Mouse (Mus musculus) neutrophil, adult 59 days (primary cell): ENCODE measurements around the gene Rnf187. TPM values are rescaled to one million over a fixed set of nuclear protein-coding genes. Genes with fewer than 3 reads are reported as not detected.

Source experiments
- total RNA-seq, 2 experiments: library from RNA; stranded (reverse); gene quantifications; 1 replicate in 1 of 2; 2 replicates in 1 of 2; pipeline ENCODE4 v1.2.4; 2023

Gene Rnf187
- total RNA-seq, result 10 to 100 TPM; 48.0 to 49.7 TPM

GRCm38 (mm10) chr11:58938322-58939087, at the start of gene Rnf187:
Gene Rnf187, minus strand, starts transcription at chr11:58938916.

DNA sequence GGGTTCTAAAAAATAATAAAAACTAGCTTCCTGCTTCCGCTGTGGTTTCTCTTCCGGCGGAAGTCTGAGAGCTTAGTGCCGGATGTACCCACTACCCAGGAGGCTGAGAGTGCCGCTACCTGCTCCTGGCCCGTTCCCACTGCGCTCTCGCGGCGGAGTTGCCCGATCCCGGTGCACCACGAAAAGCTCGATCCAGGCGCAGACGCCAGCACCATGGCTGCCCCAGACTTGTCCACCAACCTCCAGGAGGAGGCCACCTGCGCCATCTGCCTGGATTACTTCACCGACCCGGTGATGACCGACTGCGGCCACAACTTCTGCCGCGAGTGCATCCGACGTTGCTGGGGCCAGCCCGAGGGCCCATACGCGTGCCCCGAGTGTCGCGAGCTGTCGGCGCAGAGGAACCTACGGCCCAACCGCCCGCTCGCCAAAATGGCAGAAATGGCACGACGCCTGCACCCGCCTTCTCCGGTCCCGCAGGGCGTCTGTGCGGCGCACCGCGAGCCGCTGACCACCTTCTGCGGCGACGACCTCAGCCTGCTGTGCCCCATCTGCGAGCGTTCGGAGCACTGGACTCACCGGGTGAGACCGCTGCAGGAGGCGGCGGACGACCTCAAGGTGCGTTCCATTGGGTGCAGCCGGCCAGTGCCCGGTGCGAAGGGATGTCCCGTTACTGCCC, 39.5 kb upstream of the Rnf187 start, which contains the start of gene Trim11:
Trim11 (plus strand) TSS at position 67 of the 679 bp plus-strand sequence.

GRCm38 (mm10) chr11:58954420-58955142, 15.9 kb upstream of the Rnf187 start, which contains the start of the genes Hist3h2a and Trim17:
Gene Hist3h2a, plus strand, starts transcription at chr11:58954685.
Gene Trim17, plus strand, starts transcription at chr11:58954685.

DNA sequence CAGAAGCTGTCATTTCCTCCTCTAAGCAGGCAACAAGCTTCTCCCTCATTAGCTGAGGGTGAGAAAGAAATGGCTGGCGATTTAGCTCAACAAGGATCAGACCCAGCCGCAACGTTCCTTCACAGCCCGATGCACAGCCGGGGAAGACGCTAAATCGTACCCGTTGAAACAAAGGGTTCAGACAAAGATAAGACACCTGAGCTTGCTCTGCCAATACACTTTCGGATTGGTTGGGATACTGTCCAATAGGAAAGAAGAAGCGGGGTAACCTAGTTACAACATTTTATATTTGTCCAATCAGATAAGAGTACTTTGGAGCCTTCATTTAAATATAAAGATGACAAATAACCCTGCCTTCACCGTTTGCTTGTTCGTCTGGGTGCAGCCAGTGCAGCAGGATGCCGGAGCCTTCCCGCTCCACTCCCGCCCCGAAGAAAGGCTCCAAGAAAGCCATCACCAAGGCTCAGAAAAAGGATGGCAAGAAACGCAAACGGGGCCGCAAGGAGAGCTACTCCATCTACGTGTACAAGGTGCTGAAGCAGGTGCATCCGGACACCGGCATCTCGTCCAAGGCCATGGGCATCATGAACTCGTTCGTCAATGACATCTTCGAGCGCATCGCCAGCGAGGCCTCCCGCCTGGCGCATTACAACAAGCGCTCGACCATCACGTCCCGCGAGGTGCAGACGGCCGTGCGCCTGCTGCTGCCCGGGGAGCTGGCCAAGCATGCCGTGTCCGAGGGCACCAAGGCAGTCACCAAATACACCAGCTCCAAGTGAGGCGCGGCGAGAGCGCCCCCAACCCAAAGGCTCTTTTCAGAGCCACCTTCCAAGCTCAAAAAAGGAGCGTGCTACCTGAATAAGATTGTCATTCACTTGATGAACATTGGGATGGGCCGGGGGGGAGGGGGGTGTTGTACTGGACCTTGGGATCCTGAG, 10.1 kb upstream of the Rnf187 start, which contains the start of gene Hist3h2ba:
Hist3h2ba (plus strand) TSS at position 379 of the 938 bp plus-strand sequence.

DNA sequence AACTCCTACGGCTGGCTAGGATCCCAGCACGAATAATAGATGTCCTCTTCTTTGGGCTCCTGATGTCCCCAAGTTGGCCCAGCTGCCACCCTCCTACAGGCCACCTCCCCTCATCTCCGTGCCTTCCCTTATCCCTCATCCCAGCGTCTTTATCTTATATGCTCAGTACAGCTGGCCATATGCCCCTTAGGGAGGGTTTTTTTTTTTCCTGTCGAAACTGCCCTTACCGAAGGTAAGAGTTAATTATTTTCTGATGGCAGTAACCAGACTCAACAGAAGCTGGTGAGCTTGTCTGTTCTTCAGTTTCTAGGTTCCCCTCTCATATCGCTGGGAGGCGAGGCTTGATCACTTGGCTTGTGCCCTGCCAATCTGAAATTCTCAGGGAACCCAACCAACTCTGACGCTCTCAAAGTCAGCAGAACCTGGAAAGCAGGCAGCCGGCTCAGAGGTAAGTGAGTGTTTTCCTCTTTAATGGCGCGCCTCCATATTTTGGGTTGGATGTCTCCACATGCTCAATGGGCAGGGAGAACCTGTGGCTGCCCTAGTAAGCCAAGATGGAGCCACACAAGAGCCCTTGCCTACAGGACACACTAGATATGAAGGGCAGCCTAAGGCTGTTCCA, 20.9 kb downstream of the Rnf187 start, which contains the start of gene Btnl10:
Btnl10 (plus strand) TSS at position 164 of the 622 bp plus-strand sequence.

GRCm38 (mm10) chr11:58903511-58904409, 35.0 kb downstream of the Rnf187 start, which contains the start of gene Zfp39:
Gene Zfp39, minus strand, starts transcription at chr11:58904225.

Other genes starting within 250 kb of the Rnf187 start
- gene Olfr319, start 239.8 kb downstream of the Rnf187 start, total RNA-seq, result not detected
- gene Olfr318, start 214.9 kb downstream of the Rnf187 start, total RNA-seq, result under 1 TPM; 0.11 to 0.18 TPM
- gene Olfr317, start 199.7 kb downstream of the Rnf187 start, total RNA-seq, result not detected
- gene Olfr316, start 186.2 kb downstream of the Rnf187 start, total RNA-seq, result not detected
- not detected for gene Olfr315, start 165.7 kb downstream of the Rnf187 start, total RNA-seq
- gene Olfr314, start 156.0 kb downstream of the Rnf187 start, total RNA-seq, result not detected
- not detected for gene Fam183b, start 137.0 kb downstream of the Rnf187 start, total RNA-seq
- not detected for gene Olfr313, start 123.9 kb downstream of the Rnf187 start, total RNA-seq
- not detected for gene Olfr312, start 109.7 kb downstream of the Rnf187 start, total RNA-seq
- not detected for gene Olfr311, start 99.7 kb downstream of the Rnf187 start, total RNA-seq
- 1 to 10 TPM; 1.6 to 2.4 TPM for gene Gm12258, start 91.8 kb downstream of the Rnf187 start, total RNA-seq
- 1 to 10 TPM; 2.2 to 3.8 TPM for gene 2810021J22Rik, start 71.7 kb downstream of the Rnf187 start, total RNA-seq
- 1 to 10 TPM; 4.5 to 4.9 TPM for gene Zfp39, start 34.7 kb downstream of the Rnf187 start, total RNA-seq
- gene Btnl10, start 21.0 kb downstream of the Rnf187 start, total RNA-seq, result 1 to 10 TPM; 3.0 to 8.3 TPM
- gene Hist3h2ba, start 10.0 kb upstream of the Rnf187 start, total RNA-seq, result 10 to 100 TPM; 14.0 to 44.6 TPM
- 10 to 100 TPM; 56.8 to 72.0 TPM for gene Hist3h2a, start 15.8 kb upstream of the Rnf187 start, total RNA-seq
- gene Trim17, start 15.8 kb upstream of the Rnf187 start, total RNA-seq, result not detected
- gene Trim11, start 39.2 kb upstream of the Rnf187 start, total RNA-seq, result 10 to 100 TPM; 60.6 to 63.2 TPM
- under 1 TPM; 0.02 TPM for gene Obscn, start 197.5 kb upstream of the Rnf187 start, total RNA-seq
- 1 to 10 TPM; 4.8 to 6.6 TPM for gene Iba57, start 224.8 kb upstream of the Rnf187 start, total RNA-seq
- not detected for gene Gjc2, start 244.3 kb upstream of the Rnf187 start, total RNA-seq